Mouse (Mus musculus): ENCODE measurements around the gene Rgs14.

DNA sequence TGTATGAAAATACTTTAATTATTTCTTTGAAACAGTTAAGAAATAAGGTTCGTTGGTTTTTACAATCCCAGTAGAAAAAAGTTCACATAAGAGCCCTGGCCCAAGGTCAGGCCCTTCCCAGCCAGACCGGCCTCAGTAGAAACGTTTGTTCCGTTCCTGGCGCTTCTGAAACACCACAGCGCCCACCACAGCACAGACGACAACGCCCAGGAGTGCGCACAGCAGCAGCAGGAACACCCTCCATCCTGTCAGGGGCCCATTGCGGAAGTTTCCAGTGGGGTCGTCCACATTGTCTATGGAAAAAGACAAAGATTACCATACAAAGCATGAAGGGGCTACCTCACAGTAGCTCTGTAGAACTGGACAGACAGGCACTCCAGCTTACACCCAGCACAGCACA lies 22.8 kb upstream of the Rgs14 start:
- TF ChIP-seq CTCF (IDR thresholded peaks at IDR 0.05) (no peak), POLR2A (IDR thresholded peaks at IDR 0.05; ENCODE audit: insufficient read depth, low read depth, low read length) (no peak)

Measured in heart, adult 2 months (tissue).